Mouse (Mus musculus): ENCODE data around the gene Nqo1.

DNA sequence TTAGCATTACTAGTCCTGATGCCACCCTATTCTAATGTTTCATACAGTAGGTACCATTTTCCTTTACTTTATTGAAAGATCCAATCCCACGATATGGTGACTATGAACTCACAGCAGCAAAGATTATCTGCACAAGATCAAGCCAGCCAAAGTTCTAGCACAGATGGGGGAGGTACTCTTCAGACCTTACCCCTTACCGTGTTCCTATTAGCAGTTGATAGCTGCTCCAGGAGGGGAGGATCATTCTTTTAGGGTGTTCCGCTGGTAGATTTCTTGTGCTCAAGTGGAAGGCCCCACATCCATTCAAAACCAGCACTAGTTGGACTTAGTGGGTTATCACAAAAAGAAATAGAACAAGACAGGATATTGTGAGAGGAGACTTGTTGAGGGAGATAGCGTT, 21.3 kb downstream of the Nqo1 start:
- TF ChIP-seq TCF12 (IDR thresholded peaks at IDR 0.05; ENCODE audit: low read depth, low read length) (no peak), HCFC1 (IDR thresholded peaks at IDR 0.05; ENCODE audit: low read depth, low read length) (no peak), CTCF (conservative IDR thresholded peaks at IDR 0.05 in 1 of 2, IDR thresholded peaks at IDR 0.05 in 1 of 2; ENCODE audit: low read depth in 2 of 2, low read length in 2 of 2) (no peak), ELF1 (IDR thresholded peaks at IDR 0.05; ENCODE audit: low read depth, low read length) (no peak), POLR2A (IDR thresholded peaks at IDR 0.05; ENCODE audit: low read depth, low read length) (no peak), MAFK (IDR thresholded peaks at IDR 0.05; ENCODE audit: insufficient replicate concordance, low read length) (no peak), ZC3H11A (IDR thresholded peaks at IDR 0.05; ENCODE audit: low read depth, low read length) (no peak), USF1 (IDR thresholded peaks at IDR 0.05; ENCODE audit: low read depth, low read length) (no peak), GABPA (IDR thresholded peaks at IDR 0.05; ENCODE audit: insufficient replicate concordance, low read depth, low read length) (no peak), MXI1 (IDR thresholded peaks at IDR 0.05; ENCODE audit: low read depth, low read length) (no peak), RAD21 (IDR thresholded peaks at IDR 0.05; ENCODE audit: low read depth, low read length) (no peak), MAX (IDR thresholded peaks at IDR 0.05; ENCODE audit: low read length) (no peak), SMC3 (IDR thresholded peaks at IDR 0.05; ENCODE audit: low read depth, low read length) (no peak)

All from CH12.LX (cell line).